Mouse (Mus musculus) gastrocnemius, adult 8-10 months (tissue): ENCODE measurements around the gene Hist1h2bg. TPM values are rescaled to one million over a fixed set of nuclear protein-coding genes. Genes with fewer than 3 reads are reported as not detected.
A peak's percentile ranks its signal among the peaks of the same experiment; 100 is the strongest.
"Not testable (repeated sequence)": the region's sequence is repeated elsewhere in the genome, so short reads cannot be mapped to it uniquely, and the experiment has no call there.

Source experiments
- DNase-seq, 2 experiments: peaks; one replicate each; pipeline ENCODE4 v3.0.0; 2022; ENCODE audit warnings: low spot score in 2 of 2
- total RNA-seq, 4 experiments: library from RNA; stranded (reverse); gene quantifications; 2 replicates each; pipeline ENCODE4 v1.2.4; 2022

Hist1h2bg gene
- 1 to 10 TPM; 5.2 to 8.5 (median 7.2) TPM for total RNA-seq

DNA sequence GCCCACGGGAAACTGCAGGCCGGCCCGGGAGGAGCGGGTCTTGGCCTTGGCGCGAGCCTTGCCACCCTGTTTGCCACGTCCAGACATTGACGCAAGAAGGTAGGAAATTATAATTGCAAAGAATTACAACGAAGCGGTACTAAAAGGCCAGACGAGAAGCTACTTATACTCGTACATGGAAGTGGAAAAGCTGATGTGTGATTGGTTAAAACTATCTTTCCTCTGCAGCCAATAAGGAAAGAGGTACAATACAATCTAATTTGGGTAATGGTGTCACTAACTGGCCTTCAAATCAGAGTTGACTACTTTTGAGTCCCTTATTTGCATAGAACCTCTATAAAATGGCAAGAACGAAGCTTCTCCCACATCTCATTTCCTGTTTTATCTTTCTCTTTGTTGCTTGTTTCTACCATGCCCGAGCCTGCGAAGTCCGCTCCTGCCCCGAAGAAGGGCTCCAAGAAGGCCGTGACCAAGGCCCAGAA lies at the start of gene Hist1h2bg, which contains the start of gene Hist1h2ae:
Hist1h2bg (plus strand) TSS at position 375 of the 482 bp plus-strand sequence.
Hist1h2ae (minus strand) TSS at position 199 of the 482 bp plus-strand sequence.
- no peak for DNase-seq

DNA sequence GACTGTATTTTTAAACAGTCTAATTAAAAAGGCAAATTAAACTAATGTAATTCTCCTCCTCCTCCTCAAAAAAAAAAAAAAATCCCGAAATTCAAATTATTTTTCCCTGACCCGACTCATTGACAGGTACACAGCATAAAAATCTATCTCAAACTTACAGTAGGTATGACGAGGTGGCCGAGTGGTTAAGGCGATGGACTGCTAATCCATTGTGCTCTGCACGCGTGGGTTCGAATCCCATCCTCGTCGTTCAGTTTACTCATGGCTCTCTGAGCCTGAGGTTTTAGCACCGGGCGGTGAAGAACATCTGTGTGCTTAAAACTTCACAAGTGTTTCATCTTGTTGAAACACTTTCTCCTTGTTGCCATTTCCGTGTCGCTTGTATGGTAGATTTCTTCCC lies 49.5 kb upstream of the Hist1h2bg start:
- DNase-seq, result peak; percentile 49 to 56

DNA sequence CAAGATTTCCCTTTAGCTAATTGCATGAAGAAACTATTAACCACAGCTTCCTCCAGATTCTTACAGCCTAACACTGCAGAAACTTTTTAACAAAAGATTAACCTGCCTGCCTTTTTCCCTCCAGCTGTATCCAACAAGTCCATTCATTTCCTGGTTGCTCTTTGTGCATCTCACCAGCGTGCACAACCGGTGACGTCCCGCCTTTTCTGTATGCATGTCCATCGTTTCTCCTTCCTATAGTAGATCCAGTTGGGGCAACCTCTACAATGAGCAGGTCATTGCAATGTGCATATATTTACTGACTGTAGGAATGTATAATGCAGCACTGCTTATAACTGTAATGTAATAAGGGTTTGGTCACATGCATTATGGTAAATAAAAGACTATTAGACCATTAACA lies 47.2 kb upstream of the Hist1h2bg start:
- DNase-seq, result no peak

DNA sequence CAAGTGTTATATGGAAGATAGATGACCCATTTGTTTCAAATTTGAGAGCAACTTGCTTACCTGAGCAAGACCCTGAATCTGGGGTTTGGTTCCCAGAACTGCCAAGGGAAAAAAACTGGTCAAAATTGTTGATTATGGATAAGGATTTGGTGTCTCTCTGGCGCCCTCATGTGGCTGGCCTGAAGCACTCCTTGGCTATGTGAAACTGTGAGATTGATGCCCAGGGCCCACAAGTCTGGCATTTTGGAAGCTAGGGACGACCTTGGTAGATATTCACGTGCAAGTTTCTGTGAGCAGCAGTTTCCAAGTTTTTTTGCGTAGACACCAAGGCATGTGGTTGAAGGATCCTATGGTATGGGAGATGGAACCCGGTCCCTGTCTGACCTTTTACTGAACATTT lies 46.5 kb upstream of the Hist1h2bg start:
- DNase-seq, result peak; percentile 11 to 13

DNA sequence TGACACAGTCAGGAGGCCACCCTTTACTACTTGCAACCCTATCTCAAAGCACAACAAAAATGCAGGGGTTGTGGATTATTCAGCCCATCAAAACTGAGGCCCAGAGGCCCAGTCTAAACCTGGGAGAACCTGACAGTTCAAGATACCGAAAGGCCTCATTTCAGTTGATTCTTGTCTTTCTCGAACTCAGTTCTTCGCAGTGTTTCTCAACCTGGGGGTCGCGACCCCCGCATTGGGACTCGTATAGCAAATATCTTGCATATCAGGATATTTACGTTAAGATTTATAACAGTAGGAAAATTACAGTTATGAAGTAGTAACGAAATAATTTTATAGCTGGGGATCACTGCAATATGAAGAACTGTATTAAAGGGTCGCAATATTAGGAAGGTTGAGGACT lies 45.3 kb upstream of the Hist1h2bg start:
- DNase-seq, result no peak

DNA sequence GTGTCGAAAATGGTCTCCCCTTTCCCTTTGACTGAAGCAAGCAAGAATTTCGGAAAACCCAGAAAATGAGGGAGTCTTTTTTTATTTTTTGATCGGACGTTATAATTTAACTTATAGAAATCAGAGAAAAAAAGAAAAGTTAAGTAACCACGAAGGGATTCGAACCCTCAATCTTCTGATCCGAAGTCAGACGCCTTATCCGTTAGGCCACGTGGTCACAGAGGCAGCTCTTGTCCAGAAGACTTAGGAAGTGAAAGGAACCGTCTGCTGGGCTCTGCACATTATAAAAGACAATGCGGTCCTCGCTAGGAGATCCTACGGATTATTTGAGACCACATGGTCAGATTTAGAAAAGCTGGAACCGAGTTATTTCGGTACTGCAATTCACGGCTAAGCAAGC lies 44.9 kb upstream of the Hist1h2bg start:
- DNase-seq, result peak; percentile 74 to 80

DNA sequence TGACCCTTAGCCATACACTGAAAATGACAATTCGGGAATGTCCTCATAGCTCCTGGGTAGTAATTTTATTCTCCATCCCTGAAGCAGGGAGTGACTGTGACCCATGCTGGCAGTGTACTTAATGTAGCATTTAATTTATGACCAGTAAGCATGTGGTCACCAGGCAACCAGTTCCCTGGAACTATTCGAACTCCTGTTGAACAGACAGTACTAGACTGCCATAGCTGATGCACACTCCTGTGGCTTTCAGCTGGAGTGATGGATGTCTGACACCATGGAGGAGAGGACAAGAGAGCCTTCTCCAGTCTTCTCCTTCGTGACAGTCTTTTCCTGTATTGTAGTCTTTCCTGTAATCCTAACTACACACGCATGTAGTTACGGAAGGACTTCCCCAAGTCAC lies 42.2 kb upstream of the Hist1h2bg start:
- DNase-seq, result no peak

DNA sequence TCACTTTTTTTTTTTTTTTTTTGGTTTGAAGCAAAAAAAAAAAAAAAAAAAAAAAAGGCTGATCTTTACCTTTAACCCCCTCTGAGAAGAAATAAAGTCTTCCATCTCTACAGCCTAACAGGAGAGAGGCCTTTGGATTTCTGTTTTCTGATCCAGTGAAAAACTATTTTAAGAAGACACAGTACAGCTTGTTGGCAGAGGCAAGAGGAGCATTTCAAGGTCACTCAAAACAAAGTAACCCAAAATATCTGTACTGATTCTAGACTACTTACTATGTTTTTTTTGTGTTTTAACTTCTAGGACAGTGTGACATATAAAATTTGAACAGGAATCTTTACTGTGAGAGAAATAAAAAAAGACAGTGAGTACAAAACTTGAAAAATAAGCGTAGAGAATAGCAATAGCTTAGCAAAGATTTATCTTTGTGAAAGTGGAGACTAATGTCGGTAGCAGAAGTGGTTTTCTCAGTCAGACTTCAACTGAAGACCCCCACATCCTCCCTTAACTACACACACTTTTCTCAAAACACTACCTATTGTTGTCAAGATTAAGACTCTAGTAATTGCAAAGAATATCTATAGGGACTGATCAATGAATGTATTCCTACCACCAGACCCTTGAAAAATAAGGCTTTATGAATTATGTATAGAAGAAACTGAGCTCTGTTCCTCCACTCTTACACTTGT lies 41.6 kb upstream of the Hist1h2bg start:
- DNase-seq, result no peak

DNA sequence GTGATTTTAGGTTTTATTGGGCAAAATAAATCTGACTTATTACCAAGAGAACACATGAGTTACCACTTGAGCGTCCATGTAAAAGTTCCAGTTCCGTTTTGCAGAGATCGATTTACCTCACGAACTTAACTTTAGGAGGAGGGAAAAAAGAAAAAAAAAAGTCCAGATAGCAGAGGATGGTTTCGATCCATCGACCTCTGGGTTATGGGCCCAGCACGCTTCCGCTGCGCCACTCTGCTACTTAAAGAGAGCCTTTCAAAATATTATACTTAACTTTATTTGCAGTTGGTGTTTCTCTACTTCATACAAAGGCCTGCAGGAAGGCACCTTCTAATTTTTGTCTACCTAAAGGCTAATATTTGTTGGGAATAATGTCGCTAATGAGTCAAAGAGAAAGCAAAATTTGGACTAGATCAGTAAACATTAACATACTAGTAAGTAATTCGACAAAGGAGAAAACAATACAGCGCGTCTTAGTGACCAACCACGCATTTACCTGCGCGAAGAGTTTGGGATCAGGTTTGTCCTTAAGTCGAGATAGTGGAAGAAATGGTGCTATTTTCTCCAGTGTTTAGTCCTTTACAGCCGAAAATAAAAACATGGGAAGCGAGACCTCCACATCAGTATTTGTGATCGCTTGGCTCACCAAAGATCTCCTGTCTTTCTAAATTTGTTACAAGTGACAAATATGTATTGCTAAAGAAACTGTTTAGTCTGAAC lies 40.9 kb upstream of the Hist1h2bg start:
- peak; percentile 47 to 65 for DNase-seq

DNA sequence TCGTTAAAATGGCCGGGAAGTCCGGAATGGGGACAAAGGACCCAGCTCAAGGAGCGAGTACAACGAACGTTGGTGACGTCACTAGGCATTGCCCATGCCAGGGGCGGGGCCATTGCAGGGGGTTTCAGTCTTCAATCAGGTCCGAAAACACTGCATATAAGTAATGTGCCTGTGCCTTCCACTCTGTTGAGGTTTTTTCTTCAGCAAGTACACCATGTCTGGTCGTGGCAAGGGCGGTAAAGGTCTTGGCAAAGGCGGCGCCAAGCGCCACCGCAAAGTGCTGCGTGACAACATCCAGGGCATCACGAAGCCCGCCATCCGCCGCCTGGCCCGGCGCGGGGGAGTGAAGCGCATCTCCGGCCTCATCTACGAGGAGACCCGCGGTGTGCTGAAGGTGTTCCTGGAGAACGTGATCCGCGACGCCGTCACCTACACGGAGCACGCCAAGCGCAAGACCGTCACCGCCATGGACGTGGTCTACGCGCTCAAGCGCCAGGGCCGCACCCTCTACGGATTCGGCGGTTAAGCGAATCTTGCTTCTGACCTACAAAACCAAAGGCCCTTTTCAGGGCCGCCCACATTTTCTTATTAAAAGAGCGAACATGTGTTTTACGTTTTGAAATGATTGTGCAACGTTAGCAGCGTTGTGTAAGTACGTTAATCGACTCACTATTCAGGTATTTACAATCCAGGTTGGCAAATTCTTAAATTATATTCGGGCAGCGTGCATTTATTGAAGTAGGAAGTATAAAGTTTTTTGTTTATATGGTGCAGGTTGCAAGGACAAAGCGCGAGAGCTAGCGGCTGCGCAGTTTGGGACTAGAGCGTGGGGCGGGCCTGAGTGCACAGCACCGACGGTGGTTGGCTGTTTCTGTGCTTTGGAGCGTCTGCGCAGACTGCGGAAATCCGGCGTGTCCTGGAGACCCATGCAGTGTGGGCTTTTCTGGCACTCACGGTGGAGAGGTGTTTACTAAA lies 40.0 kb upstream of the Hist1h2bg start, which contains the start of gene Hist1h4h:
Hist1h4h (plus strand) TSS at position 150 of the 975 bp plus-strand sequence.
- peak; percentile 85 to 88 for DNase-seq

DNA sequence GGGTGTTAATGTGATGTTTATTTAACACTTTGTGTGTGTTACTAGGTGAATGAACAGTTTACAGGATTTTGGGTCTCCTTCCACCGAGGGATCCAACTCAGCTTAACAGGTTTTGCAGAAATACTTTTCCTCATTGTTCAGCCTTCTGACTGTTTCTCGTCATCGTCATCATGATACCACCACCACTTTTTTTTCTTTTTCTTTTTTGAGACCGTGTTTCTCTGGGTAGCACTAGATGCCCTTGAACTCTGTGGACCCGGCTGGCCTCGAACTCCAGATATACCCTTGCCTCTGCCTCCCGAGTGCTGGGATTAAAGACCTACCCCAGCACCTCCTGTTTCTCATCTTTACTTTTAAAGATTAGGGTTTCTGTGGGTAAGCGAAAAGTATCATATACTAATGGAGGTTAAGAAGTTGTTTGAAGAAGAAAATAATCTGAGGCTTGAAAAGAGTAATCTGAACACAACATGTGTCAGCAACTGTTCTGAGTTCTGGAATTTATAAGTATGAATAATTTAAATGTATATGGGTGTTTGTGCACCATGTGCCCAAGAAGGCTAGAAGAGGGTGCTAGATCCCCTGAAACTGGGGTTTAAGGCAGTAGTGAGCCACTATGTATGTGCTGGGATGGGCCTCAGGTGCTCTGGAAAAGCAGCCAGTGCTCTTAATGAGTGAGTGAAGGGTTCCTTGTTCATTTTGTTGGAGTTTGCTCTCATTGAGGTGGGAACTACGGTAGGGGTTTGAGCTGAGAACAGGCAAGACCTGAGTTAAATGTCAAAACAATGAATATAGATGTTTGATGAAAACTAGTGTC lies 38.7 kb upstream of the Hist1h2bg start:
- DNase-seq, result no peak

DNA sequence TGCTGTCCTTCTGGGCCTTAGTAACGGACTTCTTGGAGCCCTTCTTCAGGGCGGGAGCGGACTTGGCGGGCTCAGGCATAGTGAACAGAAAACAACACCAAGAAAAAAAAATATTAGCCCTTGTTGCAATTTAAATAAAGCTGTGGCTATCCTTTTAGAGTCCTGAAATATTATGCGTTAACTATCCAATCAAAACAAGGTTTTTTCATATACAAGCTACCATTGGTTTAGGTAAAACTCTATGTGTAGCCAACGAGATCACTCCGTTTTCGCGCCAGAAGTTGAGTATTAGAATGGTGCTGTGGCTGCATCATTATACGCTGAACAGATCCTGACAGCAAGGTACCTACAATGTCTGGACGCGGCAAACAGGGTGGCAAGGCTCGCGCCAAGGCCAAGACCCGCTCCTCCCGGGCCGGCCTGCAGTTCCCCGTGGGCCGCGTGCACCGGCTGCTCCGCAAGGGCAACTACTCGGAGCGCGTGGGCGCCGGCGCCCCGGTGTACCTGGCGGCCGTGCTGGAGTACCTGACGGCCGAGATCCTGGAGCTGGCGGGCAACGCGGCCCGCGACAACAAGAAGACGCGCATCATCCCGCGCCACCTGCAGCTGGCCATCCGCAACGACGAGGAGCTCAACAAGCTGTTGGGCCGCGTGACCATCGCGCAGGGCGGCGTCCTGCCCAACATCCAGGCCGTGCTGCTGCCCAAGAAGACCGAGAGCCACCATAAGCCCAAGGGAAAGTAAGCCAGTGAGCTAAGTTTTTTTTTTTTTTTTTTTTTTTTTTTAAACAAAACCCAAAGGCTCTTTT lies 37.4 kb upstream of the Hist1h2bg start, which contains the start of gene Hist1h2af:
Hist1h2af (plus strand) TSS at position 347 of the 808 bp plus-strand sequence.
- not testable (repeated sequence) for DNase-seq

DNA sequence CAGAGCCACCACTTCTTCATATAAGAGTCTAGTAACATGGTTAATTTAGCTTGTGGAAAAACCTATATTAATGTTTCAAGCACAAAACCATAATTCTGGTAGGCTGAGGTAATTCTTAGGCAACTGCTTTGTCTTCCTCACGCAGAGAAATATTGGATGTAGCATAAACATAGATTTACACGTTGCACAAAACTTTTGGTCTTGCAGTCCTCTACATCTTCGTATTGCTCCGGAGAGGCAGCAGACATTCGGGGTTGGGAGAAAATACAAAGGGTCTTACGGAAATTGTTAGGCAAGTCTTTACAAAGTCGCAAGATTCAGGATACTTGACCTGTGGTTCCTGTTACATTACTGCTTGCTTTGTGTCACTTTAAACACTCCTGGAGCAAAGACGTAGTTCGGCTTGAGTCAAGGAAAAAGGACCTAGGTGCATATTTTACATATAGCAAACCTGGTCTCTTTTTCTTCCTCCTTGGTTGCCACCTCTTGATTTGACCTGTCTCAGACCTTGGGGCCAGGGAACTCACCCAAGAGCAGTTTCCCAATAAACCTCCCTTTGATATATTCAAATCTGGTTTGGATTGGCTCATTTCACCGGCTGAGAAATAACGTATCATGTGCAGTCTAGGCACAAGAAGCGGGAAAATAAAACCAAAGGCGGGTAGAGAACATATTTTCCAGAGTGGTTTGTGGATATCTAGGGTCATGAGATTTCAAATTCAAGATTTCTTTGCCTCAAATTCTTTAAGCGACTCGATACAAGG lies 36.6 kb upstream of the Hist1h2bg start:
- no peak for DNase-seq

DNA sequence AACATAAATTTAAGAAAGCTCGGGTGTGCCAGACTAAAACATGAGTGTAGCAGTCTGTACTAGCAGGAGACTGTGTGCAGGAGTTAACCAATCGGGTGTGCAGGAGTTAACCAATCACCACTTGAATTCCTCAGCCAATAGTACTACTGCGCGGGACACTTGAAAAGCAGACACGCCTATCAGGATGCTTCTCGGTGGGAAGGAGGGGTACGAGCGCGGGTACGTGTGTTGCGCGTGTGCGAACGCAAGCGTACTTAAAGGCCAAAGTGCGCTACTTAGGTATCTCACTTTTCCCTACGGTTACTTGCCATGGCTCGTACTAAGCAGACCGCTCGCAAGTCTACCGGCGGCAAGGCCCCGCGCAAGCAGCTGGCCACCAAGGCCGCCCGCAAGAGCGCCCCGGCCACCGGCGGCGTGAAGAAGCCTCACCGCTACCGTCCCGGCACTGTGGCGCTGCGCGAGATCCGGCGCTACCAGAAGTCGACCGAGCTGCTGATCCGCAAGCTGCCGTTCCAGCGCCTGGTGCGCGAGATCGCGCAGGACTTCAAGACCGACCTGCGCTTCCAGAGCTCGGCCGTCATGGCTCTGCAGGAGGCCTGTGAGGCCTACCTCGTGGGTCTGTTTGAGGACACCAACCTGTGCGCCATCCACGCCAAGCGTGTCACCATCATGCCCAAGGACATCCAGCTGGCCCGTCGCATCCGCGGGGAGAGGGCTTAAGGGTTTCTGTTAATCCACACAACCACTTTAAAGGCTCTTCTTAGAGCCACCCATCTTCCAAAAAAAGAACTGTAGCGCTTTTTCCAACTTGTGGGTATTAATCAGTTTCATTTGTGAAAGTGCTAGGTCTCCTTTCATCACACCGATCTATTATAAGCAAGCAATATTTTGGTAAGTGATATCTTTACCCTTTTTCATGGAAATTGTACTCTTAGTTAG lies 35.8 kb upstream of the Hist1h2bg start, which contains the start of gene Hist1h3g:
Hist1h3g (plus strand) TSS at position 286 of the 939 bp plus-strand sequence.
- DNase-seq, result peak; percentile 51 to 60

DNA sequence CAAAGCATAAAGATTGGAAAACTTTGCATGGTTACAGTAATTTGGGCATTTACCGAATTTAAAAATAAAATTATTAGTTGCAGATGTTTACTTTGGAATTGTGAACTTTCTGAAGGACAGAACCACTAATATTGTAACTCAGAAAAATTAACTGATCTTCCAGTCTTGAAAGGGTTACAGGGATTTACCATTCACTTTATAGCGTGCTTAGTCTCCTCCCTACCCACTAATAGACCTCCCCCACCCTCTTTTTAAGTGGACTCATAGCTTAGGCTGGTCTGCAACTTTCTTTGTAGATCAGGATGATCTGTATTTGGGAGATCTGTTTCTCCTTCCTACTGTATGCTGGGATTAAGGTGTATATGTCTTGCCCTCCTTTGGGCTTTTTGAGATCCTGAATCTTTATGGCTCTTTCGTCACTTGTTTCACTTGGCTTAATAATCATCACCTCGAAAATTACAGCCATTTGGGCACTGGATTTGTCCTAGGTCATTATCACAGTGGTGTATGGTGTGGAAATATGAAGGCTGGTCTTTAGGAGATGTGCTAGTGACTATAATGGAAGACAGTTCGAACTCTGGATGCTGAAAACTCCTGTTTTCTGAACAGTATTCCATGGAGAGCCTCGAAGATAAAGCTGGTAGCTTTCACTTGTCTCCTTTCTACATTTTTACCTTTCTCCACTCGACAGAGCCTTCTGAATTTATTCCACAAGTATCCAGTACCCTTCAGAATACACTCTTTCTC lies 34.9 kb upstream of the Hist1h2bg start:
- no peak for DNase-seq

DNA sequence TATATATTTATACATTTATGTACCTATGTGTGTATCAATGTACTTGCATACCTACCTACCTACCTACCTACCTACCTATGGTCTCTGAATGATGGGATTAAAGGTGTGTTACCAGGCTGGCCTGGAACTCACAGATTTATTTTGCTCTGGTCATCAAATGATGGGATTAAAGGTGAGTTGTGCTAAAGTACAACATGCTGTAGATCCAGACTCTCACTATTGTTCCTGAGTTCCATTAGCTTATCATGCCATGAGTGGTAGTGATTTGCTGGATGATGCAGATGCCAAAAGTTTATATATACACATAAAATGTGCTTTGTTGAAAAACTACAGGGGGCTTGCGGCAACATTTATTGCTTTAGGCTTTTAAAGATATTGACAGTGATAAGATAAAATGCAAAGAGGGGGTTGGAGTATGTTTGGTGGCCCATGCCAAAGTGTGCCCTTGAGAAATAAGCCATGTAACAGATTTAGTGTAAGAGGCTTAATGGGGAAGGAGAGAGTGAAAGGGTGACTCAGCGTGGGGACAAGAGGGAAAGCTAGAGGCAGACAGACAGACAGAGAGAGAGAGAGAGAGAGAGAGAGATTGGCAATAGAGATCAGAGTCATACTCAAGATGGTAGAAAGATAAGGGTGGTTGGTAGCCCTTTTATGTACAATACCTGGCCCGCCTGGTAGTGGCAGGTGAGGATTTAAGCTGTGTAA lies 34.0 kb upstream of the Hist1h2bg start:
- DNase-seq, result no peak
